Mouse (Mus musculus): ENCODE measurements around the gene Hmgcl.

Hmgcl gene

DNA sequence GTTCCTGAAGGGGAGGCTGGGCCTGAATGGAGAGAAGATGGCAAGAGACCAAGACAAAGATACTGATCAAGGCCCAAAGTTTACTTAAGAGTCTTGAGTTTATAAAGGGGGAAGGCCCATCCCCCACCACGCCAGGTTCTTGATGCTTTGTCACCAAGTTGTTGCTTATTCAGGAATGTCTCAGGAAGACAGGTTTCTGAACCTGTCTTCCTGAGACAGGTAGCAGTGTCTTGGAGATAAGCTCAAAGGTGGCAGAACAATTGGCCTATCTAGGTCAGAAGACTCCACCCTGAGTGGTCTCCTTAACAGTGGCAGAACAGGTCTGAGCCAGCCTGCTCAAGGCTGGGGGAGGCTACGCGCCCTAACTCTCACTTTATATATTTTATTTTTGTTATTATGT lies 19.4 kb upstream of the Hmgcl start:
- DNase-seq (ENCODE audit: low read depth) = no peak

DNA sequence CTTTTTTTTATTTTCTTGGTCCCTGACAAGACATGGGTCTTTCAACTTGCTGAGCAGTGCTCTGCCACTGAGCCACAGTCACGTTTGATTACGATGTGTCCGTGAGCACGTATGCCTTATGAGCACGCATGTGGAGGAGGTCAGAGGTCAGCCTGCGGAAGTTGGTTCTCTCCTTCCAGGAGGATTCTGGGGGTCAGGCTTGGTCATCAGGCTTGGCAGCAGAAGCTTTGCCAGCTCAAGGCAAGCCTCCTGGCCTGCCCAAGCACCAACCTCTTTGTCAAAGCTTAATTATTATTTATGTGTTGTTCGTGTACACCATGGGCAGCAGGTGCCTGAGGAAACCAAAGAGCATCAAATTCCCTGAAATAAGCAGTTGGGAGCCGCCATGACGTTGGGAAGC lies 17.9 kb upstream of the Hmgcl start:
- no peak for DNase-seq (ENCODE audit: low read depth)

DNA sequence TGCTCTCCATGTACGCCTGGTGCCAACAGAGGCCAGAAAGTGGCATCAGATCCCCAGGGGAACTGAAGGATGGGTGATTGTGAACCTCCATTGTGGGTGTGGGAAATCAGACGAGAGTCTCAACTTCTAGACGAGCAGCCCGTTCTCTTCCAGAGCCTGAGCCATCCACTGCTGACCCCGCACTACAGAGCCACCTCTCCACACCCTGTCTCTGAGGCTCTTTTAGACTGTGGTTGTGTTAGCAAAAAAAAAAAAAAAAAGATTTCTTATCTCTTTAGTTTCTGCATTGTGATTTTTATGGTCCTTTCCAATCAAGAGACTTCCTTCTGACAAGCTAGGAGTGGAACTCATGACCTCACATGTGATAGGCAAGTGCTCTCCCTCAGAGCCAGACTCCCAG lies 16.8 kb upstream of the Hmgcl start:
- no peak for DNase-seq (ENCODE audit: low read depth)

DNA sequence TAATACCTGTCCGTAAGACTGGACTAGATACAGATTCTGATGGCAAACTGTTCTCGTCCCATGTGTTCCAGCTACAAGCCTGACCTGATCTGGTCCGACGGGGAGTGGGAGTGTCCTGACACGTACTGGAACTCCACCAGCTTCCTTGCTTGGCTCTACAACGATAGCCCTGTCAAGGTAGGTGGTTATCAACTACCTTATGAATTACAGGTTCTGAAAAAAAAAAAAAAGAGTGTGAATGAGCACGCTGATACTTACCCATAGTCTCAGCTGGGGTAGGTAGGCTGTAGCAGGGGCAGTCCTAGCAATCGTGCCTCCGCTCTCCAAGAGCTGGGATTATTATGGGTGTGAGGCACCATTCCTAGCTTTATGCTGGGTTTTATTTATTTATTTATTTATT lies 16.4 kb upstream of the Hmgcl start:
- DNase-seq (ENCODE audit: low read depth) = no peak

DNA sequence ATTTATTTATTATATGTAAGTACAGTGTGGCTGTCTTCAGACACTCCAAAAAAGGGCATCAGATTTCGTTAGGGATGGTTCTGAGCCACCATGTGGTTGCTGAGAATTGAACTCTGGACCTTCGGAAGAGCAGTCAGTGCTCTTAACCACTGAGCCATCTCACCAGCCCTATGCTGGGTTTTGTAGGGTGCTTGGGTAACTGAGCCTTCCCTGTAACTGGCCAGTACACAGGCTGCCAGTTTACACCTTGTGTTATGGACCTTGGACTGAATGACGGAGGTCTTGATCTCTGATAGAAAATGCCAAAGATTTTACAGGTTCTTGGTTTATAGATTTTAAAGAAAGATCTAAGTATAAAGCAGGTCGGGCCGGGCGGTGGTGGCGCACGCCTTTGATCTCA lies 16.0 kb upstream of the Hmgcl start:
- no peak for DNase-seq (ENCODE audit: low read depth)

DNA sequence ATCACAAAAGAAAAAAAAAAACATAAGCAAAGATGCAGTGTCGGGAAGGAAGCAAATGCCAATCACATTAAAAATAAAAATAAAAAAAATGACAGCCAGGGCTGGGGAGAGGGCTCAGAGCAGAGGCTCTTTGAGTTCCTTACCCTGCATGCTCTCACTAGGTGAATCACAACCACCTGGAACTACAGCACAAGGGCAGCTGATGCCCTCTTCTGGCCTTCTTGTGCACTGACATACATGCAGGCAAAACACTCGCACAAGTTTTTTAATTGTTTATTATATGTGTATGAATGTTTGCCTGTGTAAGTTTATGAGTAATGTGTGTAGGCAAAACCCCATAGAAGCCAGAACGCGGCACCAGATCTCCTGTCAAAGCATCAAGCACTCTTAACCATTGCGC lies 14.4 kb upstream of the Hmgcl start:
- peak; percentile 70 for DNase-seq (ENCODE audit: low read depth)

DNA sequence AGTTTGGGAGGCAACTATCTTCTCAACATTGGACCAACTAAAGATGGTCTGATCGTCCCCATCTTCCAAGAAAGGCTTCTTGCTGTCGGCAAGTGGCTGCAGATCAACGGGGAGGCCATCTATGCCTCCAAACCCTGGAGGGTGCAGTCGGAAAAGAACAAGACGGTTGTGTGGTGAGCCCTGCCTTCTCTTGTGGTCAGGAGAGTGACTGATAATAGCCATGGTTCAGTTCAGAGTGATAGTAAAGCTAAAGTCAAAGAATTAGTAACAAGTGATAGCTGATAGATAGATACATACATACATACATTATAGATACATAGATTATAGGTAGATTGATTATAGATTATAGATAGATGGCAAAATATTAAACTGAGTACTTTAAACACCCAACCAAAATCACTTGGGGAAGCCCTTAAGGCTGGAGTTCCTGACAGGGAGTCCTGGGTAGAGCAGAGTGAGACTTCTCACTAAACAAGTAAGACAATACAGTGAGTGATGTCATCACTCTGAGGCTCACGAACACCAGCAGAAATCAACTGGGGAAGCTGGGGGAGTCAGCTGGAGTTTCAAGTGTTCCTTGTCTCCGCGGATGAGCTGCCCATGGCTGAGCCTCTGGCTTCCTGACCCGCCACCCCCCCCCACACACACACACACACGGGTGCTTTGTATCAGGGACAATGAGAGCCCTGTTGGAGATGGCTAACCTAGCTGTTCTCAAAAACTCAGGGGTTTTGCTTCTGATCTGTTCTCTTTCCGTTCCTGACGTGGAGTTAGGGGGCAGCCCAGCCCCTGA lies 11.3 kb upstream of the Hmgcl start:
- no peak for DNase-seq (ENCODE audit: low read depth)

DNA sequence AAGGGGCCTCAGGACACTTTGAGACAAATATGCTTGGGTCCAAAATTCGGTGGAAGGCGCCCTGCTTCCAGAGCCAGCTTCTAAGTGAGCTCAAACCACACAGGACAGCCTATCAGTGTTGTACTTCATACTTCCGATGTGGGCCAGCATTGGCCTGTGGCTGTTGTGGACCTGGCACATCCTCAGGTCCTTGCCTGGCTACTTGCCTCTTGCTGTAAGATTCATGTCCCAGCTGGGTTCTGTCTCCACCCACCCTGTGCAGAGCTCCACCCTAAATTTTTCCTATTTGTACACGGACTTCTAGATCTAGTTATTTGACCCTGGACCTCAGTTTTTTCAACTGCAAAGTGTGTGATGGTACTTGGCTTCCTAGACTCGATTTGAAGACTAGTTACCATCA lies 10.7 kb upstream of the Hmgcl start:
- DNase-seq (ENCODE audit: low read depth) = no peak

DNA sequence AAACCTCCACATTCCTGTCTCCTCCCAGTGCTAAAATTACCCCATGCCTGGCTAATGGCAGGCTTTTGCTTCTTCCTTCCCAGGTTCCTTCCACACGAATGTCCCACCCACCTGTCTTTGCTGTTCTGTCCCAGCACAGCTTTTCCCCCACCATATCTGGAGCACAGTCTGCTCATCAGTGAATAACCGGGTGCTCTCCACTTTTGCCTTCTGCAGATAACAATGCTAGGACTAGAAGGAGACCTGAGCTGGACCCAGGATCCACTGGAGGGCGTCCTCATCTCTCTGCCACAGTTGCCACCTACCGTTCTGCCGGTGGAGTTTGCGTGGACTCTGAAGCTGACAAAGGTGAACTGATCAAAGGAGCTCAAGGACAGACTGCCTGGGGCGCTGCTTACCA lies 7.4 kb upstream of the Hmgcl start:
- DNase-seq (ENCODE audit: low read depth) = no peak

DNA sequence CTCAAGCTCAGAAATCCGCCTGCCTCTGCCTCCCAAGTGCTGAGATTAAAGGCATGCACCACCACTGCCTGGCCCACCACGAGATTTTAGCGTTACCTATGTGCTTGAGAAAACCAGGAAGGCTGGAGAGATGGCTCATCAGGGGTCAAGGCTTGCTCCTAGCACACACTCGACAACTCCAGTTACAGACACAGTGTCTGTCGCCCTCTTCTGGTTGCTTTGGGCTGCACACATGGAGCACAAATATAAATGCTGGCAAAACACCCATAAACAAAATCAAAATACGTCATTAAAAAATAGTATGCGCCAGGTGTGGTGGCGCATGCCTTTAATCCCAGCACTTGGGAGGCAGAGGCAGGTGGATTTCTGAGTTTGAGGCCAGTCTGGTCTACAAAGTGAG lies 5.2 kb upstream of the Hmgcl start:
- peak; percentile 55 for DNase-seq (ENCODE audit: low read depth)

DNA sequence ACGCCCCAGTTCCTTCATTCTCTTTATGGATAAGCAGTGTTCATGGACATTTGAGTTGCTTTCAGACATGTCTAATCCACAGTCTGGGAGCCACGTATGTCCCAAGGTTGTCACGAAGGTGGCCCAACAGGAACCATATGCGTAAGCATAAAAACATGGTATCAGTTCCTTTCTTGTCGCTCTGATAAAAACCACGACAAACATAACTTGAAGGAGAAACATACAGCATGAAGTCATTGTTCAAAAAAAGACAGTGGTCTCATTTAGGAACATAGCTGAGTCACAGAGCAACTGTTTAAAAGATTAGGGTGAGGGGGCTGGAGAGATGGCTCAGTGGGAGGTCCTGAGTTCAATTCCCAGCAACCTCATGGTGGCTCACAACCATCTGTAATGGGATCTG lies 4.1 kb upstream of the Hmgcl start:
- DNase-seq (ENCODE audit: low read depth) = peak; percentile 52

DNA sequence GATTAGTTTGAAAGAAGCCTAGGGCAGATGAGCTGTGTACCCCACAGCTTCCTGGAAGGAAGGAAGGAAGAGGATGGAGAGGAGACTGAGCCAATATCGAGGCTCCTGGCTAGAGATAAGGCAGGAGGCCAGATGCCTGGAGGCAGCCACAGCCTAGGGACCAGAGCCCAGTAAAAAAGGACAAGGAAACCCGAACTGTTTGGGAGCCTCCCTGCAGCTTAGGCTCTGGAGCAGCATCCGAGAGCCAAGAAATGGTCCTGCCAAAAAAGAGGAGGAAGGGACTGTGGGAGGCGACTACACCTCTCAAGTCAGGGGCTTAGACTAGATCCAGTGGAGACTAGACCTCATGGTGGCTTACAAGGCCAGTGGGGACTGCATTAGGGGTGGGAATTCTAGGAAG lies 2.9 kb upstream of the Hmgcl start:
- DNase-seq (ENCODE audit: low read depth) = no peak

DNA sequence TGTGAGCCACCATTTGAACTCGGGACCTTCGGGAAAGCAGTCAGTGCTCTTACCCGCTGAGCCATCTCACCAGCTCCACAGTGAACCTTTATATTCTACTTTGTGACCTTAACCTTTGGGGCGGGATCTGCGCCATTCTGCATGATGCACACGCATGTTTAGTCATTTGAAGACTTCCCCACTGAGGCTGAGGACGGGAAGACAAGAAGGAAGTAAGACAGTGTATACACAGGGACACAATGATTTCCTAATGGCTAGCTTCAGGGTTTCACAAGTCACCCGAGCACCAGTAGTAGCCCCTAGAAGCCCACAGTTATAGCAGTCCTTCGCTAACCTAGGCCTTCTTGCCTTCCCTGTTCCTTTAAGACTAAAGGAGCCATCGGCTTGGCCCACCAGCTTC lies 542 bp upstream of the Hmgcl start:
- peak; percentile 63 for DNase-seq (ENCODE audit: low read depth)

DNA sequence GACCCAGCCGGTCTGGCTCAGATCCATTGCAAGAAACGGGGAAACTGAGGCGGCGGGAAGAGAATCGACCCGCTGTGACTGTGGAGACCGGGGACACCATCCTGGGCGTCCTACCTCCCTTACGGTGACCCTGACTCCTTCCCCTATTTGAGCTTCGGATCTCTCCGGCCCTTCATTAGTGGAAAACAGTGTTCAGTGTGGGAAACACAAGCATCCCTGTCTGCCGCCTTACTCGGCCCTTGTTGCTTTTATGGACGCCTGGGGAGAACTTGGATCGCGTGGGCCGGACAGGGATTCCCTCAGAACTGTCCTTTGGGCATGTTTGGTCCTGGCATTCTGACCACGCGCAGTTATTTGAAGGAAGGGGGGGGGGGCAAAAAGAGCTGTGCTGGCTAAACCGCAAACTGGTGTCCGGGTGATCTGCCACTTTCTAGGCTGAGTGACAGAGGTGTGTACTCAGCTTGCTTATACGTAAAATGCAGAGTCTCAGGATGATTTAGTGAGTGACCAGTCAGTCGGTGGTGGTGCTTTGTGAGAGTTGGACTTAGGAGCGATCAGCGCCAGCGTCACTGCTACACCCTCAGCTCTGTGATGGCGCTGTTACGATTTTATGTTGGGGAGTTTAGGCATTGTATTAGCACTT lies 532 bp downstream of the Hmgcl start:
- peak; percentile 69 for DNase-seq (ENCODE audit: low read depth)

DNA sequence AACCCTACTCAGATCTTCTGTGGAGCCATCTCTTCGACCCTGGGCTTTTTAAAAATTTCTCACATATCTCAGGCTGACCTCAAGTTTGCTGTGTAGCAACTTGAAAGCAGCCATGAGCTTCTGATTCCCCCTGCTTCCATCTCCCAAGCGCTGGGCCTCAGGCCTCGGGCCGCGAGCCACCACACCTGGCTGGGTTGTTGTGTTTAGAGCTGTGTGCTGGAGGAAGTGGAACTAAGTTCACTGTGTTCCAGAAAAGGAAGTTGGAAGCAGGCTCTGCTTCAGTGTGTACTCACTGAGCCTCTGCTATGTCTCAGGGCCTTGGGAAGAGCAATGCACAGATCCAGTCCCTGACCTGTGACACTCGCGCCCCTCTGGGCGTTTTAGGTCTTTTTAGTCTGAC lies 1.9 kb downstream of the Hmgcl start:
- DNase-seq (ENCODE audit: low read depth) = no peak

DNA sequence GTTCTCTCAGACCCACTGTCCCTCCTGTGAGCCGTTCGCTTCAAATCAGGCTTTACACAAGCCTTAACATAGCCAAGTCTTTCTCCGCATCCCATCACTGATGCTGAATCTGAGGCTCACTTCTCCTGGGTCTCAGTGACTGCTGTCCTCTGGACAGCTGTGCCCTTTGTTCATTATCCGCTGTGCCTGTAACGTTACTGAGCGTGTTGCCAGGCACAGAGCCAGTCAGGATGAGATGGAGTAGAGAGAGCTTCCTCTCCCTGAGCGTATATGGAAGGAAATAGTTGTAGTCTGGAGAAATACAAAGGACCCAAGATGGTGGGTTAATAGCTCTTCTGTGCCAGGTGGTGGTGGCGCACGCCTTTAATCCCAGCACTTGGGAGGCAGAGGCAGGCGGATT lies 3.2 kb downstream of the Hmgcl start:
- no peak for DNase-seq (ENCODE audit: low read depth)

DNA sequence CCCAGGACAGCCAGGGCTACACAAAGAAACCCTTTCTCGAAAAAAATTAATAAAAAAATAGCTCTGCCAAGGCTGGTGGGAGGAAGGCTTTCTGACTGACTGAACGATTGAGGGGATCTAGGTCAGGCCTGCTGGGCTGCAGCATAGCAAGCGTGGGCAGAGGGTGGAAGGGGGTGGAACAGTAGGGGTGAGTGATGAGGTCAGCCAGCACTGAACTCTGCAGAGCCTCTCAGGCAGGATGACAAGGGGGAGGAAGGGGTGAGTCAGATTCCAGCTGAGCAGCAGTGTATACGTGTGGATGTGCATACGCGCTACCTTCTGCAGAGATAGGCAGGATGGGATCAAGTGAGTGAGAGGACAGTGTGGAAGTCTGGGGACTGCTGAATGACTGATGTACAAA lies 3.7 kb downstream of the Hmgcl start:
- peak; percentile 71 for DNase-seq (ENCODE audit: low read depth)

DNA sequence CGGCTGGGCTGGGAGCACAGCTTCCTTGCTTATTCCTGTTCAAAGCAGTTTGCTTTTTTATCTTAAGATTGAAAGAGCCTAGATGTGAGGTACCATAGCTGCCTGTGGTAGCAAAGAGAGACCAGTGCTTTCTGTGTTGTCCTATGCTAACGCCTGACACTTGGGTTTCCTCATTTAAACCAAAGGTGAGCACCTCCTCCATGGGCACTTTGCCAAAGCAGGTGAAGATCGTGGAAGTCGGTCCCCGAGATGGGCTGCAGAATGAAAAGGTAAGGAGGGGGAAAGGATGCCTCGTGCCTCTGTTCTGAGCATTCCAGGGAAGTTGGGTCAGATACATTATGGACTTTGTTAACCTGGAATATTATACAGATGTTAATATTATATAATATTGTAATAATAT lies 4.1 kb downstream of the Hmgcl start:
- DNase-seq (ENCODE audit: low read depth) = no peak

DNA sequence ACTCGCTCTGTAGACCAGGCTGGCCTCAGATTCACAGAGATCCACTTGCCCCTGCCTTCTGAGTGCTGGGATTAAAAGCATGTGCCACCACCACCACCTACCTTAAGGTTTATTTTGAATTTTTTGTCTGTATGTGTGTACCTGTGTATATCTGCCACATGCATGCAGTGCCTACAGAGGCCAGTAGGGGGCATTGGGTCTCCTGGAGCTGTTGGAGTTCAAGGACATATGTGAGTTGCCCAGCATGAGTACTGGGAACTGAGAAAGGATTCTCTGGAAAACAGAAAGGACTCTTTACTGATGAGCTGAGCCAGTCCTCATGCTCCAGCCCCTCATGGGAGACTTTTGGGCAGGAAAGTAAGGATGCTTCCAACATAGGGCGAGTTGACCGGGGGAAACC lies 5.3 kb downstream of the Hmgcl start:
- DNase-seq (ENCODE audit: low read depth) = no peak

DNA sequence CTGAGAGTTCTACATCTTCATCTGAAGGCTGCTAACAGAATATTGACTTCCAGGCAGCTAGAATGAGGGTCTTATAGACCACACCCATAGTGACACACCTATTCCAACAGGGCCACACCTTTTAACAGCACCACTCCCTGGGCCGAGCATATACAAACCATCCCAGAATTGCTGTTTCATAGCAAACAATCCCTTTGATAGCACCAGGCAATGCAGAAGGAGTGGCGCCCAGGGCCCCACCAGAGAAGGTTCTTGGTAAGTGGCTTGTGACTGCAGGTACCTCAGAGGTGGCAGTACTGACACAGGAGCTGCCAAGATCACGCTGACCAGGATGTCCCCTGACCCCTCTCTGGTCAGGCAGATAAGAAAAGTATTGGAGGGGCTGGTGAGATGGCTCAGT lies 6.9 kb downstream of the Hmgcl start:
- DNase-seq (ENCODE audit: low read depth) = no peak

DNA sequence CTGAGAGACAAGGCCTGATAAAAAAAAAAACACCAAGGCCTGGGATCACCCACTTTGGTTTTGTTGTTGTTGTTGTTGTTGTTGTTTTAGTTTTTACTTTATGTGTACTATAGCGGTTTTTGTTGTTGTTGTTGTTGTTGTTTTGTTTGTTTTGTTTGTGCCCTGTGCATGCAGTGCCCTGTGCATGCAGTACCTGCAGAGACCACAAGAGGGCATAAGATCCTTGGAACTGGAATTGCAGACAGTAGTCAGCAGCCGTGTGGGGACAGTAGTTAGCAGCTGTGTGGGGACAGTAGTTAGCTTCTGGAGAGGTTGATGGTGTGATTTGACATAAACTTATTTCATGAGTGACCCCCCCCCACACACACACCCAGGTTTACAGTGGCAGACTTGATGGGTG lies 8.0 kb downstream of the Hmgcl start:
- peak; percentile 75 for DNase-seq (ENCODE audit: low read depth)

DNA sequence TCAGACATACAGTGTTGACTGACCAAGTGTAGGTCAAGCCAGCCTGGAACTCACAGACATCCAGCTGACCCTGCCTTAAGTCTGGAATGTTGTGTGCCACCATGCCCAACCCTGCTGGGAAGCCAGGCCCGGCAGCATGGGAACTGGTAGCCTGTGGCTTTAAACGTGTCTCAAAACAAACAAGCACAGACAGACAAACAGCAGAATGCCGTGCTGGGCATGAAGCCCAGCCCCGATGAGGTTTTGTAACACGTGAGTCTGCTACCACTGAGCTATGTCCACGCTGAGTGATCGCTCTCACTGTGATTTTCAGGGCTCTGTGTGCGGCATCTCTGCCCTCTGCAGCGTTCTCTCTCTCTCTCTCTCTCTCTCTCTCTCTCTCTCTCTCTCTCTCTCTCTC lies 9.6 kb downstream of the Hmgcl start:
- no peak for DNase-seq (ENCODE audit: low read depth)

DNA sequence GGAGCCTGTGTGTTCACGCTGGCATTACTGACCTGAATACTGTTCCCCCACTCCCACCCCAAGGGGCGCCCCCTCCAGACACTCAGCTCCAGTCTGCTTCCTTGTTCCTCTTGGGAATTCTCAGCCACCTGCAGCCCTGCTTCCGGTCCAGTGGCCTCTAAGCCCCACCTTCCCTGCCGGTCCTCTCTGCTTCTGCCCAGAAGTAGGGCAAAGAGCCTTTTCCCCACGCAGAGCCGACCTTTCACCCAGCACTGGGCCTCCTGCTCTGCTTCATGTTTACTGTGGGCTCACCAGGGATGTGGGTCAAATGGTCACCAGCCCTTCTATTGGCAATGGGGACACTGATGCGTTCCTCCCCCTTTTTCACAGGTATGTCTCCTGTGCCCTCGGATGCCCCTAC lies 12.1 kb downstream of the Hmgcl start:
- no peak for DNase-seq (ENCODE audit: low read depth)

DNA sequence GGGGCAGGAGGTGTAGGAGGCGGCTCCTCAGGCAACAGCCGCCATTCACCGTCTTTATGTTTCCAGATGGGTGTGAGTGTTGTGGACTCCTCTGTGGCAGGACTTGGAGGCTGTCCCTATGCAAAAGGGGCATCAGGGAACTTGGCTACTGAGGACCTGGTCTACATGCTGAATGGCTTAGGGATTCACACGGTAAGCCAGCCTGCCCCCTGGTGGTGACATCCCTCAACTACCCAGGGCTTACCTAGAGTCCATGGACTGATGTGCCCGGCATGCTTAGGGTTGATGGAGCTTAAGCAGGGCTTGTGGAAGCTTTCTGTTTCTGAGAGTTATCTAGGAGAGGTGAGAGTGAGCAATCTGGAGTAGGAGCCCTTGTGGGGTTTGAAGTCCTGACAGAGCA lies 14.5 kb downstream of the Hmgcl start:
- DNase-seq (ENCODE audit: low read depth) = peak; percentile 86
